ENCODE assay signal across 20 mouse cellular contexts in the genomic region with DNA sequence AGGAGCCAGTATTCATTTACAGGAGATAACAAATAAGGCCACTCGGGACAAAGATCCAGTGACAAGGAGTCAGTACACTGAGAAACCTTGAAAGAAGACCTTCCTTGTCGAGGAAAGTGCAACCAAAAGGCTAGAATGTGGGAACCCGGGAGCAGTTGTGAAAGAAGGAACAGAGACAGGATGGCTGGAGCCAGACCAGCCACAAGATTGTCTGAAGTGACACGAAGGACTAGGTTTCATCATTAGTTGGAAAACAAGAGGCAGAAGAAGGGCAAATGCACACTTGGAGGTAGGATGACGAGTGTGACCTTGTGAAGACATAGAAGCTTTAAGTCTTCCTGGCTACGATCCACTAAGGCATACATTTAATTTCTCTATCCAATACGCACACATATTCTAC.
"Had no signal": no experiment of that assay in that cellular context is flagged by ENCODE, and none has a peak within 500 bp of the region (broad histone marks: within the 10 kb centered on the region; RNA-seq: fewer than 3 reads in every experiment).

No protein-coding gene starts in this region.

- ATAC-seq: liver, postnatal 0 days; lung, postnatal 0 days; midbrain, embryonic 13.5 days; midbrain, embryonic 16.5 days had no signal

- H3K4me2 ChIP-seq: lung, embryonic 15.5 days; midbrain, embryonic 11.5 days; midbrain, embryonic 13.5 days; neural tube, embryonic 12.5 days; stomach, embryonic 15.5 days had no signal

- H3K36me3 ChIP-seq: lung, embryonic 15.5 days; midbrain, embryonic 13.5 days; neural tube, embryonic 12.5 days; stomach, embryonic 15.5 days had no signal

- DNase-seq: liver, postnatal 0 days; lung, adult 2 months; lung, postnatal 14 days; lung, postnatal 36 days; right cerebral cortex, postnatal 14 days; spleen, adult 18-20 months; thymus, adult 2 months; thymus, postnatal 25 days; thymus, postnatal 4 days had no signal

- H3K9ac ChIP-seq: liver, postnatal 0 days; lung, embryonic 15.5 days; midbrain, embryonic 13.5 days; neural tube, embryonic 12.5 days; stomach, embryonic 15.5 days had no signal

- H3K9me3 ChIP-seq: lung, embryonic 15.5 days; megakaryocyte, embryonic 14.5 days; midbrain, embryonic 13.5 days; neural tube, embryonic 12.5 days; stomach, embryonic 15.5 days had no signal

- H3K4me3 ChIP-seq: lung, embryonic 15.5 days; megakaryocyte, embryonic 14.5 days; midbrain, embryonic 13.5 days; myocyte; neural tube, embryonic 12.5 days; stomach, embryonic 15.5 days had no signal

- H3K27me3 ChIP-seq: lung, embryonic 15.5 days; midbrain, embryonic 13.5 days; neural tube, embryonic 12.5 days; stomach, embryonic 15.5 days had no signal

- H3K4me1 ChIP-seq: megakaryocyte, embryonic 14.5 days; midbrain, embryonic 13.5 days; neural tube, embryonic 12.5 days; stomach, embryonic 15.5 days had no signal

- H3K27ac ChIP-seq: lung, embryonic 15.5 days; macrophage; midbrain, embryonic 13.5 days; neural tube, embryonic 12.5 days; stomach, embryonic 15.5 days; stomach, postnatal 0 days had no signal
